Mouse (Mus musculus) spleen, embryonic (tissue): ENCODE data around the gene Slc8a2.

Experiments
- CTCF ChIA-PET: fragments of 350-600 bp; sonication (Branson Sonifier 250); formaldehyde crosslinking; loops from one replicate; lab custom pipeline; 2022; lab: Charles Lee

Slc8a2 gene

DNA sequence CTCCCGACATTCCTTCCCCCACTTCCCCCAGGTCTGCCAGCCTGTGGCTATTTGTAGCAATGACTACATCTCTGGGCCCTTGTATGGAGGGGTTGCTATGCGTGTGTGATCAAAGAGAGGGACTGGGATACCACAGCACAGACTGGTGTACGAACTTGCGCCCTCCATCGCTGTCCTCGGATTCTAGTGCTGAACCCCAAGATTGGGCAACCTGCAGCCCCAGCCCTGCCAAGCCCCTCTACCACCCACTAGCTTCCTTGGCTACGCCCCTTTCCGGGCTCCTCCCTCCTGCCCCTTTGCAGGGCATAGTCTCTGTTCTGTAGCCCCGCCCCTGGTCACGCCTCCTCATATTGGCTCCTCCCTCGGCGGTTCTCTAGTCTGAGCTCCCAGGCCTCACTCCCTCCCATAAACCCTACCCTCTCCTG lies at the start of gene Slc8a2:
TSS of gene Slc8a2 (plus strand) at position 406 of the 425 bp plus-strand sequence.
- CTCF ChIA-PET: interaction anchor here (0.6 kb wide), 1 partner anchor 243 kb away, joined by 34 read pairs; no protein-coding TSS in a partner anchor

DNA sequence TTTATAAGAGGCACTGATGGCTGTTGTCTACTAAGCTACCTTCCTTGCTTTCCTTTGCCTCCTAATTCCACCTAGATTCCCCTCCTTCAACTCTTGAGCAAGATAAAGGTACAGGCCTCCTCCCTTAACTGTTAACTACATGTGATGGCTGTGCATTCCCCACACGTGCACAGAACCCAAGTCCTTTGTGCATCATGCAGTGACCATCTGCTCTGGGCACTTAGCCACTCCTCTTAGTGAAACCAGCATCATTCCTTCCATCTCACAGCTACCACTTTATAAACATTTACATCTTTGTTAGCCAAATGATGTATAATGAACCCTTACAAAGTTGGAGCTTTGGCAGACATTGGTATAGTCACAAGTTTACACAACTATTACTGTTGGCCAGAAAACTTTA lies 49.7 kb upstream of the Slc8a2 start:
- CTCF ChIA-PET: no interaction called here

DNA sequence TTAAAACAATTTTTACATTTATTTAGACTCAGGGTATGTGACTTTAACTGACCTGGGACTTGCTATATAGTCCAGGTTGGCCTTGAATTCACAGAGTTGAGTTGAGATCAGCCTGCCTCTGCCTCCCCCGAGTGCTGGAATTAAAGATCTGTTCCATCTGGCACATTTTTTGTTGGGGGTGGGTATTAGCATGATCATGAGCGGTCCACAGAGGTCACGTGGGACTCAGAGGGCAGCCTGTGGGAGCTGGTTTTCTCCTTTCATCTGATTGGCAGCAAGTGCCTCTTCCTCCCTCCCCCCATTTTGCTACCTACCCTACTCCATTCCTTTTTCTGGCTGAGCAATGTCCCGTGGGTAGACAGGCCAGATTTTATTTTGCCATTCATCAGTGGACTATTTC lies 49.0 kb upstream of the Slc8a2 start:
- CTCF ChIA-PET: no interaction called here

GRCm38 (mm10) chr7:16083361-16083760 lies 46.3 kb upstream of the Slc8a2 start:
- CTCF ChIA-PET: interaction anchor here (0.5 kb wide), 1 partner anchor 644 kb away, joined by 3 read pairs; no protein-coding TSS in a partner anchor

DNA sequence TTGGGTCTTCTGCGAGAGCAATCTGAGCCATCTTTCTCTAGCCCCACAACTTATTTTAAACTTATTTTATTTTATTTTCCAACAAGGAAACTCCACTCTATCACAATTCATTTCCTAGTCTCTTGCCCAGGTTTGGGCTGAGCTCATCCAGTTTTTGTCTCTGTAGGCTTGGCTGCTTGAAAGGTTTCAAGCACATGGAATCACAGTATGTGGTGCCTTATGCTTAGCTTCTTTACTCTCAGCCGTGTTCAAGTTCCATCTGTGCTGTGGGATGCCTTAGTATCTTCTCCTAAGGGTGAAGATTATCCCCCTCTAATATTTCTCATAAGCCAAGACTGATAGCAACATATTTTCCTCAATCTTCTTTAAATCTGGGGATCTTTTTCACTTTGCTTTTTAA lies 42.0 kb upstream of the Slc8a2 start:
- CTCF ChIA-PET: no interaction called here

DNA sequence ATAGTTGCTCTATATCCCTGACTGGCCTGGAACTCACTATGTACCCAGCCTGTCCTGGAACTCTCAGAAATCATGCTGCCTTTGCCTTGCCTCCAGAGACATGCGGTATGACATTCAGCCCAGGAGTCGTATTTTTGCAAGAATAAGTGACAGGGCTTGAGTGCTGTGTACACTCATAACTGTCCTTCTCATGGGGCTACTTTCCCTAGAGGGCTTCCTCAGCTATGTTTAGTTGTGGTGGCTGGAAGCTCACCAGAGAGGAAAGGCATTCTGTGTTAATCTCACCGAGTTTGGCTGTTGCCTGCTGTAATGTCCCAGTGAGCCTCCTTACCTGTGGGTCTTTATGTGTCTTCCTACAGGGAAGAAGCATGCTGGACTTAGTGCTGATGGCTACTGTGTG lies 35.0 kb upstream of the Slc8a2 start:
- CTCF ChIA-PET: no interaction called here

- CTCF ChIA-PET: interaction anchor here (0.5 to 0.8 kb wide), 2 partner anchors 32 to 233 kb away, joined by 3 read pairs; no protein-coding TSS in a partner anchor
These were observed 31.3 kb upstream of the Slc8a2 start, which contains the start of gene Napa for GRCm38 (mm10) chr7:16098021-16099017. Gene Napa (plus strand): TSS chr7:16098458.

GRCm38 (mm10) chr7:16099901-16100300 lies 29.7 kb upstream of the Slc8a2 start:
- CTCF ChIA-PET: no interaction called here

DNA sequence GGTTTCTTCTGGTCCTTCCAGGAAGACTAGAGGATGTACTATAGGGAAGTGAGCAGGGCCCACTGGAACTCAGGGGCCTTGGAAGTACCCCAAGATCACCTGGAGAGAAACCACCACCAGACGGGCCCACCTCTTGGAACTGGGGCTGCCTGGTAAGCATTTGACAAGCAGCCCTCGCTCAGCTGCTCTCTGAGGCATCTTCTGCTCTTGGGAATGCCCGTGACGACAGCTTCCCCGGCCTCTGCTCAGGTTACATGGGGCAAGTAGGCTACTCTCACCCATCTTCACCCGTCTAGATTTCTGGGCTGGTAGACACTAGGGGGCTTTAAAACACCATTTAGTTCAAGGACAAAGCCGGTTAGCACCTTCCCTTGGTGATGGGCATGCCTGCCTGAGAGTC lies 28.5 kb upstream of the Slc8a2 start:
- CTCF ChIA-PET: no interaction called here

GRCm38 (mm10) chr7:16101726-16102475 lies 27.7 kb upstream of the Slc8a2 start:
- CTCF ChIA-PET: interaction anchor here (0.6 to 0.7 kb wide), 2 partner anchors 36 to 59 kb away, joined by 3 read pairs; no protein-coding TSS in a partner anchor

DNA sequence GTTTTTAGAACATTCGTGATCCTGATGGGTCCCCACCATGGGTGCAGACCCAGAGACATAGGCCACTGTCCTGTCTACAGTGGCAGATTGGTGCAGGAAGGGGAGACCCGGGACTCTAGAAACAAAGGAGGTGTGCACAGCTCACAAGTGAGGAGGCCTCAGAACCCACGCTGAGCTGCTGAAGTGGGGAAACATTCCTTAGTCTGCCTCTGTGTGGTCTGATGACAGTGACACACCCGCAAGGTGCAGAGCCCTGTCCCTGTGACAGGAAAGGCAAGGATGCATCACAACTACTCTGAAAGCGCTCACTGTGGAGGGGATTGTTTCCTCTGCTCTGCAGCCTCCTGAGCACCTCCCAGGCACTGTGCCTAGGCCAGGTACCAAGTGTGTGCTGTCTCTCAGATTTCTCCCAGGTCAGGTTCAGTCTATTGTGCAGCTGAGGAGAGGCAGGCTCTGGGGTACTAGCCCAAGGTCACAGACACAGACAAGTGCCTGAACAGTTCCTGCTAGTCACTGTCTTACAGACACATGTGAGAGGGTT lies 26.9 kb upstream of the Slc8a2 start:
- CTCF ChIA-PET: no interaction called here

DNA sequence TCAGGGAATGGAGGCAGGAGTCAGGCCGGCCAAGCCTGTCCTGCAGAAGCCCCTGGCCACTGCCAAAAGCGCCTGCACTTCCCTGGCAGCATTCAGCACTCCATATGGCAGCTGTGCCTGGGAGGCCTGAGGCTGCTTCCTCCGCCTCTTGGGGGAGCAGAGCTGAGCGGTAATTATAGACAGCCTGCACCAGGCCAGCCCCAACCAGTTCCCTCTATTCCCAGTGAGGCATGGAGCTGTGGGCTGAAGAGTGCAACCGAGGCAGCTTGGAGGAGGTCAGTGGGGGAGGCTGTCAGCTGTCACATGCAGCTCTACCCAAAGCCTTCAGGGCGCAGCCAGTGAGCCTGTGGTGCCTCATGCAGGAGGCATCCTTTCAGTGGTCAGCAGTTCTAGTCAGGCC lies 25.9 kb upstream of the Slc8a2 start:
- CTCF ChIA-PET: no interaction called here

DNA sequence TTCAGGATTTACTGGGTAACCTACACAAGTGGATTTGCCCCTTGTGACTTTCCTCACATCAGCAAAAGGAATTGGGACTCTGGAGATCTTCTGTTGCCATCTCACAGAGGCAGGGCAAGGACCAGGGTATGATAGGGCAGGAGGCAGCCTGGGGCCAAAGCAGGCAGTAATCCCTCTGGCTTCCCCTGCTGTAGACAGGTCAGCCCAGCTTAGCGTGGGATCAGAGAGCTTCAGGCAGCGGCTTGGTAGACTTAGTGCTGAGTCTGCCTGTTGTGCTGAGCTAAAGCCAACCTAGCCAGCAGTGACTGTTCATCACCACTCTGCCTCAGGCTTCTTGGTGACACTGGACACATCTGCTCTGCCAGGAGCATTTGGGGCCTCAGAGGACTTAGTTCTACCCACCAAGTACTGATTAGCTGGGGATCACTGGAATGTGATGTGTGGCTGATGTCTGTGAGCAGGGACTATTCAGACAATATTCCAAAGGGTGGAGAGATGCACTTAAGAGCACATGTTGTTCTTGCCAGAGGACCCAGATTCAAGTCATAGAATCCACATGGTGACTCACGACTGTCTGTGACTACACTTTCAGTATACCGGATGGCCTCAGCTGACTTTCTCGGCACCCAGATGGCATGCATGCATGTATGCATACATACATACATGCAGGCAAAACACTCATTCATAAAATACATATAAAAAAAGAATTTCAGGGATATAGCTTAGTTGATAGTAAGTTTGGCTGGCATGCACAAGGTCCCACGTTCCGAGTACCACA lies 24.8 kb upstream of the Slc8a2 start:
- CTCF ChIA-PET: interaction anchor here (0.6 kb wide), 1 partner anchor 10 kb away, joined by 3 read pairs; no protein-coding TSS in a partner anchor

DNA sequence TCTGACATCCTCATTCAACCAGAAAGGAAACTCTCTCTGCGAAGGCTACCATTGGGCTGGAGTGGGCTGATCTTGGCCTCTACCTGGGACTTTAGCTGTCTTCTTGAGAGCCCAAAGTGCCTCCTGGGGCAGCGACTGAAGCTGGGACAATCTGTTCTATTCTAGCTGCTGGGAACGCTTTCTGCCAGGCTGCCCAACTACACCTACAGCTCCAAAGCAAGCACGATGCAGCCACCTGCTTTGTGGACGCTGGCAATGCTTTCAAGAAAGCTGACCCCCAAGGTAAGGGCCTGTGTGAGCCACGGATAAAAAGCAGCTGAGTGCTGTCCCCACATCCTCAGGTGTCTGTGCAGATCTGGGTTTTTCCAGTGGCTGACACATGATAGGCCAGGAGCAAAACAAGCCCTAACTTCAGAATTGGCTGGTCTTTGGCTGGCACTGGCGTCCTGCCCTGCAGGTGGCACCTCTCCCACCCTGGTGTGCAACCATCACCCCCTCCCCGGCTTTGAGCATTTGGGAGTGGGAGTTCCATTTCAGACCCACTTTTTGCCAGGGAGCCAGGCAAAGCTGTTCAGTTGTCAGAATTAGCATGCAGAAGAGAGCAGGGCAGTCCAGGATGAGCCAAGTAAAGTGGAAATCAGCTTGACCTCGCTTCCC lies 20.6 kb upstream of the Slc8a2 start:
- CTCF ChIA-PET: no interaction called here

DNA sequence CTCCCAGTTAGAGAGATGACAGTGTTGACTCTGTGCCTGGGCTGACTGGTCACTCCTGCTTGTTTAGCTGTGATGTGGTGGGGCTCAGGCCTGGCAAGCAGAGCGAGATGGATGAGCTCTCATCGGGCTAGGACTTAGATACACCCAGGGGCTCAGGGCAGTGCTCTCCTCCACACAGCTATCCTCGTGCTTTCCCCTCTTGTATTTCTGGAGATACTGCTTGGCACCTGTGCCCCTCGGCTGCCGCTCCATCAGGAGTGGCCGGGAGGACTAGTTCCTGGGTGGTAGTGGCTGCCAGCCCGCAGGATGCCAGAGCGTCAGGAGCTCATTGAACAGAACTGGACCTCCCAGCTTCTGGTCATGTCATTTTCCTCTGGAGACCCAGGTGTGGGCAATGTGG lies 19.5 kb upstream of the Slc8a2 start:
- CTCF ChIA-PET: no interaction called here

DNA sequence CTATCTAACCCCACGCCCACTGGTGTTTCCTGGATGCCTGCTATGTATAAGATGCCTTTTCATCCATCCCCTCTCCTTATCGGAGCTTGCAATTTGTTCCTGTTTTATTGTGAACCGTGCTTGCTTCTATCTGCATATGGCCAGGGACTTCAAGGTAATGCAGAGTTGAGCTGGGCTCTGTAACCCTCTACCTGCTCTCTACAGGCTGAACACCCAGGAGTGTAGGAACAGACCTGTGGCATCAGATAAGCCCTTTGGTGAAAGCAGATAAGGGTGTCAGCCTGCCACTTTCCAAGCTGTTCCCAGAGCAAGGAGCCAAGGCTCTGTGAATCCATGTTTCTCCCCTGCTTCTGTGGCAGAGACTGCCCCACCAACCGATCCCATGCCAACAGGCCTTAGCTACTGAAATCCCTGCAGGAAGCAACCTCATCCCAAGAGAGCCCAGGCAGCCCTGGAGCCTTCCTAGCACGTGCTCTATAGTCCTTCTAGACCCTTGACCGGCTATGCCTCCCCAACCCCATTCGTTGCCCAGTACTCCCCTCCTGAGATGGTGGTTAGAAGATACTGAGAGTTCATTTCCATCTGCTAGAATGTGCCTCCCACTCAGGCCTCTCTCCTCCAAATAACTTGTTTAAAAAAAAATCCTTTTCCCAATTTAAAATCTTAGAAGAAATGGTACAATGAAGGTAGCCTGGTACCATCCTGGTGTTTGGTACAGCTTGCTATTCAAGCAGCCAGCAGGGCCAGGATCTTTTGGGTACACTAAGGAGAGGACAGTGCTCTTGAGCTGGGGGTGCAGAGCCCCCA lies 18.1 kb upstream of the Slc8a2 start:
- CTCF ChIA-PET: no interaction called here

DNA sequence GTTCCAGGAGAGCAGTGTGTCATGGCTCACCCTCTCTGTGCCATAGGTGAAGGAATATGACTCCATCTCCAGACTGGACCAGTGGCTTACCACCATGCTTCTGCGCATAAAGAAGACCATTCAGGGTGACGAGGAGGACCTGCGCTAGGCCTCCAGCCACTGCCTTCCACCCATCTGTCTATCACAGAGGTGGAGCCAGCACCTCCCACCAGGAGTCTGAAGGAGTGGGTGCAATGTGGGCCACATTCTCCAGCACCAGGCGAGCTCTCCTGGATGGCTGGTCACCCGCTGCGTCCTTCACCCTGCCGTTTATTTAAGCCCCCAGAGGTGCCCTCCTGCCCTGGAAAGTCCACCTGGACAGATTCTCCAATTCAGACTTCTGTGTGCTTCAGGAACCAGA lies 13.2 kb upstream of the Slc8a2 start:
- CTCF ChIA-PET: no interaction called here

DNA sequence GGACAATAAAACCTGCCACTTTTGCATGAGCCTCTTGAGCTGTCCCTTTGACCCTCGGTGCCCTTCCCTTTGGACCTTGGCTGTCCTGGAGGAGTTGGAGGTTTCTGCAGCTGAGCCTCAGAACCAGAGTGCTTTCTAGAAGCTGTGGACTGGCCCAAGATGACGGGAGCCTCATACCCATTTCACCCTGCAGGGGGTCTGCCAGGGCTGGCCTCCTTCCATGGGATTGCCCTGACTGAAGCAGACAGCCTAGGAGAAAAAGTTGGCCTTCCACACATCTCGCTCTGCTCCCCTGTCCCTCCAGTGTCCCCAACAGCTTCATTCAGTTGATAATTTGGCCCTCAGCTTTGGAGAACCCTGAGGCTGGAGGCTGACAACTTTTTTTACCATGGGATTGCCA lies 12.5 kb upstream of the Slc8a2 start:
- CTCF ChIA-PET: no interaction called here

- CTCF ChIA-PET: no interaction called here
These were observed 9.9 kb upstream of the Slc8a2 start, which contains the start of gene Kptn for GRCm38 (mm10) chr7:16119569-16120261. Gene Kptn (plus strand): TSS chr7:16119895.
